Mouse (Mus musculus): ENCODE results near the gene Aak1.

- no peak for TF ChIP-seq CTCF (conservative IDR thresholded peaks at IDR 0.05; ENCODE audit: low read length)
- TF ChIP-seq POU5F1 (IDR thresholded peaks at IDR 0.05; ENCODE audit: borderline replicate concordance, low read length): no peak
- TF ChIP-seq NANOG (IDR thresholded peaks at IDR 0.05; ENCODE audit: borderline replicate concordance, low read length): no peak
These were observed 2.9 kb upstream of the Aak1 start for GRCm38 (mm10) chr6:86846467-86846866.

All from E14TG2a.4 (cell line).